Mouse (Mus musculus) erythroblast, adult 5-6 weeks (primary cell): ENCODE data around the gene Vmo1. TPM values are rescaled to one million over a fixed set of nuclear protein-coding genes. Genes with fewer than 3 reads are reported as not detected.
"Not testable (repeated sequence)": the region's sequence is repeated elsewhere in the genome, so short reads cannot be mapped to it uniquely, and the experiment has no call there.

Experiments
- ATAC-seq: replicated peaks from 2 replicates; pipeline ENCODE4 v1.8.0; 2016; ENCODE audit warnings: moderate number of reproducible peaks, mild to moderate bottlenecking, moderate TSS enrichment, inconsistent platforms; ENCODE audit not compliant: poor library complexity, low FRiP score, severe bottlenecking
- total RNA-seq, 2 experiments: library from RNA; stranded (forward) in 1 of 2; stranded (reverse) in 1 of 2; fragments of 150-400 nt in 1 of 2; fragments of 200-764, 138-1000 nt in 1 of 2; gene quantifications; 2 replicates each; pipeline versions ENCODE4 v1.2.3 to v1.2.4; 2015 to 2017; ENCODE audit warnings: low replicate concordance in 2 of 2

Gene Vmo1
- total RNA-seq, 2 experiments from 2014 or later, result not detected

GRCm38 (mm10) chr11:70485498-70485897 lies 28.9 kb downstream of the Vmo1 start:
- no peak for ATAC-seq

GRCm38 (mm10) chr11:70474872-70475534 lies 39.4 kb downstream of the Vmo1 start:
- ATAC-seq, result no peak

- not testable (repeated sequence) for ATAC-seq
Observed at GRCm38 (mm10) chr11:70473291-70473690, 41.1 kb downstream of the Vmo1 start.

GRCm38 (mm10) chr11:70472716-70473115 lies 41.7 kb downstream of the Vmo1 start:
- ATAC-seq, result no peak

GRCm38 (mm10) chr11:70469764-70470163 lies 44.7 kb downstream of the Vmo1 start:
- no peak for ATAC-seq

- no peak for ATAC-seq
Observed at GRCm38 (mm10) chr11:70467902-70468619, 46.4 kb downstream of the Vmo1 start.

GRCm38 (mm10) chr11:70465824-70466223 lies 48.6 kb downstream of the Vmo1 start:
- ATAC-seq, result no peak

GRCm38 (mm10) chr11:70465211-70465610 lies 49.2 kb downstream of the Vmo1 start:
- no peak for ATAC-seq

GRCm38 (mm10) chr11:70463970-70464369 lies 50.4 kb downstream of the Vmo1 start:
- ATAC-seq, result no peak

Other genes starting within 250 kb of the Vmo1 start
- gene Alox12e, start 192.0 kb downstream of the Vmo1 start, total RNA-seq (2015; ENCODE audit: low replicate concordance), result 0.96 and 2.5 TPM in 2 replicates
- 0.42 TPM in 1 of 2 replicates, not detected in the other for gene Alox12e, start 192.0 kb downstream of the Vmo1 start, total RNA-seq (2017; ENCODE audit: low replicate concordance)
- 14.4 and 37.1 TPM in 2 replicates for gene Alox15, start 162.6 kb downstream of the Vmo1 start, total RNA-seq (2015; ENCODE audit: low replicate concordance)
- 5.7 and 26.6 TPM in 2 replicates for gene Alox15, start 162.6 kb downstream of the Vmo1 start, total RNA-seq (2017; ENCODE audit: low replicate concordance)
- 1.7 and 9.4 TPM in 2 replicates for gene Pelp1, start 104.6 kb downstream of the Vmo1 start, total RNA-seq (2015; ENCODE audit: low replicate concordance)
- gene Pelp1, start 104.6 kb downstream of the Vmo1 start, total RNA-seq (2017; ENCODE audit: low replicate concordance), result 1.1 and 3.6 TPM in 2 replicates
- 37.4 and 64.9 TPM in 2 replicates for gene Arrb2, start 82.0 kb downstream of the Vmo1 start, total RNA-seq (2015; ENCODE audit: low replicate concordance)
- gene Arrb2, start 82.0 kb downstream of the Vmo1 start, total RNA-seq (2017; ENCODE audit: low replicate concordance), result 37.1 and 38.1 TPM in 2 replicates
- 11.5 and 20.5 TPM in 2 replicates for gene Med11, start 62.7 kb downstream of the Vmo1 start, total RNA-seq (2015; ENCODE audit: low replicate concordance)
- 5.4 and 6.2 TPM in 2 replicates for gene Med11, start 62.7 kb downstream of the Vmo1 start, total RNA-seq (2017; ENCODE audit: low replicate concordance)
- not detected in 2 replicates for gene Zmynd15, start 55.2 kb downstream of the Vmo1 start, total RNA-seq (2015; ENCODE audit: low replicate concordance)
- not detected in 2 replicates for gene Zmynd15, start 55.2 kb downstream of the Vmo1 start, total RNA-seq (2017; ENCODE audit: low replicate concordance)
- gene Cxcl16, start 54.6 kb downstream of the Vmo1 start, total RNA-seq (2015; ENCODE audit: low replicate concordance), result not detected in 2 replicates
- gene Cxcl16, start 54.6 kb downstream of the Vmo1 start, total RNA-seq (2017; ENCODE audit: low replicate concordance), result not detected in 2 replicates
- gene Tm4sf5, start 9.4 kb downstream of the Vmo1 start, total RNA-seq (2015; ENCODE audit: low replicate concordance), result not detected in 2 replicates
- gene Tm4sf5, start 9.4 kb downstream of the Vmo1 start, total RNA-seq (2017; ENCODE audit: low replicate concordance), result not detected in 2 replicates
- not detected in 2 replicates for gene Gltpd2, start 4.6 kb upstream of the Vmo1 start, total RNA-seq (2015; ENCODE audit: low replicate concordance)
- not detected in 2 replicates for gene Gltpd2, start 4.6 kb upstream of the Vmo1 start, total RNA-seq (2017; ENCODE audit: low replicate concordance)
- 33.4 and 43.5 TPM in 2 replicates for gene Psmb6, start 10.8 kb upstream of the Vmo1 start, total RNA-seq (2015; ENCODE audit: low replicate concordance)
- 55.5 and 62.5 TPM in 2 replicates for gene Psmb6, start 10.8 kb upstream of the Vmo1 start, total RNA-seq (2017; ENCODE audit: low replicate concordance)
- not detected in 2 replicates for gene Gm40193, start 18.3 kb upstream of the Vmo1 start, total RNA-seq (2015; ENCODE audit: low replicate concordance)
- gene Gm40193, start 18.3 kb upstream of the Vmo1 start, total RNA-seq (2017; ENCODE audit: low replicate concordance), result not detected in 2 replicates
- gene Pld2, start 25.4 kb upstream of the Vmo1 start, total RNA-seq (2015; ENCODE audit: low replicate concordance), result 0.42 TPM in 1 of 2 replicates, not detected in the other
- gene Pld2, start 25.4 kb upstream of the Vmo1 start, total RNA-seq (2017; ENCODE audit: low replicate concordance), result not detected in 2 replicates
- 3.6 and 6.0 TPM in 2 replicates for gene Mink1, start 48.3 kb upstream of the Vmo1 start, total RNA-seq (2015; ENCODE audit: low replicate concordance)
- gene Mink1, start 48.3 kb upstream of the Vmo1 start, total RNA-seq (2017; ENCODE audit: low replicate concordance), result 0.98 and 1.3 TPM in 2 replicates
- not detected in 2 replicates for gene 4930544D05Rik, start 101.2 kb upstream of the Vmo1 start, total RNA-seq (2015; ENCODE audit: low replicate concordance)
- not detected in 2 replicates for gene 4930544D05Rik, start 101.2 kb upstream of the Vmo1 start, total RNA-seq (2017; ENCODE audit: low replicate concordance)
- not detected in 2 replicates for gene Chrne, start 104.6 kb upstream of the Vmo1 start, total RNA-seq (2015; ENCODE audit: low replicate concordance)
- not detected in 2 replicates for gene Chrne, start 104.6 kb upstream of the Vmo1 start, total RNA-seq (2017; ENCODE audit: low replicate concordance)
- 0.84 TPM in 1 of 2 replicates, not detected in the other for gene Gp1ba, start 124.5 kb upstream of the Vmo1 start, total RNA-seq (2015; ENCODE audit: low replicate concordance)
- gene Gp1ba, start 124.5 kb upstream of the Vmo1 start, total RNA-seq (2017; ENCODE audit: low replicate concordance), result 0.42 TPM in 1 of 2 replicates, not detected in the other
- gene Rnf167, start 132.6 kb upstream of the Vmo1 start, total RNA-seq (2015; ENCODE audit: low replicate concordance), result 146 and 222 TPM in 2 replicates
- 217 and 308 TPM in 2 replicates for gene Rnf167, start 132.6 kb upstream of the Vmo1 start, total RNA-seq (2017; ENCODE audit: low replicate concordance)
- 17.1 and 20.1 TPM in 2 replicates for gene Slc25a11, start 132.9 kb upstream of the Vmo1 start, total RNA-seq (2015; ENCODE audit: low replicate concordance)
- gene Slc25a11, start 132.9 kb upstream of the Vmo1 start, total RNA-seq (2017; ENCODE audit: low replicate concordance), result 16.2 and 16.6 TPM in 2 replicates
- 414 and 492 TPM in 2 replicates for gene Pfn1, start 140.0 kb upstream of the Vmo1 start, total RNA-seq (2015; ENCODE audit: low replicate concordance)
- 125 and 193 TPM in 2 replicates for gene Pfn1, start 140.0 kb upstream of the Vmo1 start, total RNA-seq (2017; ENCODE audit: low replicate concordance)
- 1.5 and 2.9 TPM in 2 replicates for gene Eno3, start 142.6 kb upstream of the Vmo1 start, total RNA-seq (2015; ENCODE audit: low replicate concordance)
- 3.3 and 6.0 TPM in 2 replicates for gene Eno3, start 142.6 kb upstream of the Vmo1 start, total RNA-seq (2017; ENCODE audit: low replicate concordance)
- 10.6 and 31.3 TPM in 2 replicates for gene Spag7, start 154.8 kb upstream of the Vmo1 start, total RNA-seq (2015; ENCODE audit: low replicate concordance)
- gene Spag7, start 154.8 kb upstream of the Vmo1 start, total RNA-seq (2017; ENCODE audit: low replicate concordance), result 21.4 and 25.6 TPM in 2 replicates
- gene Camta2, start 173.5 kb upstream of the Vmo1 start, total RNA-seq (2015; ENCODE audit: low replicate concordance), result 2.9 and 5.4 TPM in 2 replicates
- 0.77 and 1.5 TPM in 2 replicates for gene Camta2, start 173.5 kb upstream of the Vmo1 start, total RNA-seq (2017; ENCODE audit: low replicate concordance)
- gene Inca1, start 185.5 kb upstream of the Vmo1 start, total RNA-seq (2015; ENCODE audit: low replicate concordance), result not detected in 2 replicates
- gene Inca1, start 185.5 kb upstream of the Vmo1 start, total RNA-seq (2017; ENCODE audit: low replicate concordance), result not detected in 2 replicates
- 0.58 and 1.3 TPM in 2 replicates for gene Kif1c, start 185.9 kb upstream of the Vmo1 start, total RNA-seq (2015; ENCODE audit: low replicate concordance)
- gene Kif1c, start 185.9 kb upstream of the Vmo1 start, total RNA-seq (2017; ENCODE audit: low replicate concordance), result 2.4 and 2.8 TPM in 2 replicates
- 5.0 TPM in 1 of 2 replicates, not detected in the other for gene Zfp3, start 249.6 kb upstream of the Vmo1 start, total RNA-seq (2015; ENCODE audit: low replicate concordance)
- gene Zfp3, start 249.6 kb upstream of the Vmo1 start, total RNA-seq (2017; ENCODE audit: low replicate concordance), result not detected in 2 replicates